Mouse (Mus musculus): ENCODE measurements at regions not wholly inside any gene's neighbourhood (a gene's known extent, or its start where the extent isn't known, plus 50 kb on each side); places are given as distances from the start of the nearest gene placed in this dataset.
A peak's percentile ranks its signal among the peaks of the same experiment; 100 is the strongest.

DNA sequence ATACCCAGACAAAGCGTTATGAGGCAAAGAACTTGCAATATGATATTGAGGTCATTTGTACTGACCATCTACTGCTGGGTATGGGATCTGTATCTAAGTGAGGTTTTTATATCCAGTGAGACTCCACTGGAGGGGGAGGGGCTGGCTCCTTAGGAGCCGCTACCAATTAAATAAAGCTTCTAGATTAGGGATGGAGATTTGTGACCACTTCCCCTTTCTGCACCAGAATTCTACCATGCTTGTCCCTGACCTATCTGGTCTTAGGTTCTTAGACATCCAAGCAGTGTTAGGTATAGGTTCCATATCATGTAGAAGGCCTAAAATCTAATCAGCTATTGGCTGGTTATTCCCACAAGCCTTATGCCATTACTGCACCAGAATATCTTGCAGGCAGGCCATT is 67.9 kb upstream of the Adarb2 start:
- no peaks in the 10 kb centered on the region; a peak in 2 of 4 replicates for H3K4me1 ChIP-seq (ENCODE audit: control insufficient read depth in 1 of 2, insufficient read depth in 2 of 2, low read length in 2 of 2)
- TF ChIP-seq RCOR1 (IDR thresholded peaks at IDR 0.05; ENCODE audit: low read depth, low read length) (peak; percentile 75; the same call in 1 of the 2 replicates), SIN3A (IDR thresholded peaks at IDR 0.05; ENCODE audit: low read length) (no peak), UBTF (IDR thresholded peaks at IDR 0.05; ENCODE audit: borderline replicate concordance, insufficient read depth, low read depth, low read length) (no peak), NRF1 (IDR thresholded peaks at IDR 0.05; ENCODE audit: insufficient read depth, low read depth, low read length, poor library complexity, severe bottlenecking) (no peak), CTCF (IDR thresholded peaks at IDR 0.05 in 2 of 3, conservative IDR thresholded peaks at IDR 0.05 in 1 of 3; ENCODE audit: control insufficient read depth in 1 of 3, insufficient read depth in 1 of 3, low read depth in 2 of 3, low read length in 3 of 3, poor library complexity in 1 of 3, severe bottlenecking in 1 of 3) (no peak), ELF1 (IDR thresholded peaks at IDR 0.05; ENCODE audit: low read depth, low read length) (no peak), KAT2A (conservative IDR thresholded peaks at IDR 0.05; ENCODE audit: low read depth, low read length) (no peak), EP300 (IDR thresholded peaks at IDR 0.05; ENCODE audit: low read depth in 1 of 2, low read length in 2 of 2) (peak; percentile 36 to 65; a peak in 3 of 4 replicates), NELFE (IDR thresholded peaks at IDR 0.05; ENCODE audit: low read depth, low read length) (no peak), POLR2AphosphoS5 (IDR thresholded peaks at IDR 0.05; ENCODE audit: borderline replicate concordance, low read depth, low read length) (no peak), USF2 (IDR thresholded peaks at IDR 0.05; ENCODE audit: borderline replicate concordance in 1 of 2, insufficient read depth in 1 of 2, low read depth in 1 of 2, low read length in 2 of 2) (no peak), CHD1 (IDR thresholded peaks at IDR 0.05; ENCODE audit: low read depth, low read length) (no peak), MXI1 (IDR thresholded peaks at IDR 0.05; ENCODE audit: low read depth, low read length) (no peak), CHD2 (IDR thresholded peaks at IDR 0.05; ENCODE audit: low read length) (no peak), MYB (IDR thresholded peaks at IDR 0.05; ENCODE audit: low read depth, low read length) (no peak), ZKSCAN1 (IDR thresholded peaks at IDR 0.05; ENCODE audit: low read depth, low read length) (no peak), TAL1 (IDR thresholded peaks at IDR 0.05; ENCODE audit: low read length) (no peak), USF1 (IDR thresholded peaks at IDR 0.05; ENCODE audit: low read depth, low read length) (no peak), GATA1 (IDR thresholded peaks at IDR 0.05; ENCODE audit: low read depth, low read length) (peak; percentile 76), MYC (IDR thresholded peaks at IDR 0.05; ENCODE audit: low read depth, low read length) (no peak), ETS1 (IDR thresholded peaks at IDR 0.05; ENCODE audit: low read depth, low read length) (no peak), E2F4 (IDR thresholded peaks at IDR 0.05; ENCODE audit: borderline replicate concordance, low read depth, low read length) (no peak), JUND (IDR thresholded peaks at IDR 0.05; ENCODE audit: low read depth, low read length) (no peak)
- H3K9me3 ChIP-seq (replicated peaks; ENCODE audit: insufficient read depth, low read length) = no peaks in the 10 kb centered on the region
- no peaks in the 10 kb centered on the region; a peak in 1 of 4 replicates for H3K36me3 ChIP-seq (ENCODE audit: control insufficient read depth in 1 of 2, insufficient read depth in 2 of 2, low read length in 2 of 2)
- H3K27ac ChIP-seq (ENCODE audit: control insufficient read depth, low read depth, low read length) = no peak overlapping the region
- no peak overlapping the region for H3K9ac ChIP-seq (ENCODE audit: control insufficient read depth, low read depth, low read length, poor library complexity, severe bottlenecking)
- H3K27me3 ChIP-seq (ENCODE audit: control insufficient read depth in 1 of 2, insufficient read depth in 2 of 2, low read length in 2 of 2) = no peaks in the 10 kb centered on the region
- no peak overlapping the region for H3K4me3 ChIP-seq (ENCODE audit: control insufficient read depth in 1 of 2, insufficient read depth in 1 of 2, low read depth in 2 of 2, low read length in 2 of 2)
- no peaks in the 10 kb centered on the region for H3K79me2 ChIP-seq (ENCODE audit: control insufficient read depth, insufficient read depth, low read length, poor library complexity)
- peak; percentile 70 for DNase-seq (ENCODE audit: low read depth, low spot score)

All from MEL (cell line).